Mouse (Mus musculus): ENCODE results near the gene Mad2l2.
"Not testable (repeated sequence)": the region's sequence is repeated elsewhere in the genome, so short reads cannot be mapped to it uniquely, and the experiment has no call there.

The Mad2l2 gene

DNA sequence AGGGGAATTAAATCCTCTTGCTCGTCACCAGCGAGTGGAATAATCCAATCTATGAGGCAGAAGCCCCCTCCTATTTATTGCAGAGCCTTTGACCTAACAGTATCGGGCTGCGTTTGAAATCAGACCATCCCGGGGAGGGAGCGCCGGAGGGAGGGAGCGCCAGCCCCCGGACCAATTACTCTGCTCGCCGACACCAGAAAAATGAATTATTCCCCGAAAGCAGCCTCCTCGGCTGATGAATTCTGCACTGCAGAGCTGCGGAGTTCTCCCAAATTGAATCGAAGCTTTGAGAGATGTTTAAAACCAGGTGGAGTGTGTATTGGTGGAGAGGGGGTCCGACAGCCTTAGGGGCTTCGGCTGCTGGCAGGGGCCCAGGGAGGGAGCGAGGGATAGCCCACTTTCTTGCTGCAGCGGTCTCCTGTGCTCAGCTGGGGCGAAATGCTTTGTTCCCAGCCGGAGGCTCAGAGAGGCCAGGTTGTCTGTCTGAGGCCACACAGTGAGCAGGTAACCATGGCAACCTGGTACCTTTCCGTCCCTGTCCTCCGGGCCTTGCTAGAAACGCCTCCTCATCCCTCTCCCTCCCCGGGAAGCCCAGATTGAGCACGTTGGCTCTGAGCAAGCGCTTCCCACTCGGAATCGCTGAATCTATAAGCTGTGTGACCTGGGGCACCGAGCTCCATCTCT lies 43.8 kb downstream of the Mad2l2 start:
- no peak for DNase-seq (ENCODE audit: low read depth)

DNA sequence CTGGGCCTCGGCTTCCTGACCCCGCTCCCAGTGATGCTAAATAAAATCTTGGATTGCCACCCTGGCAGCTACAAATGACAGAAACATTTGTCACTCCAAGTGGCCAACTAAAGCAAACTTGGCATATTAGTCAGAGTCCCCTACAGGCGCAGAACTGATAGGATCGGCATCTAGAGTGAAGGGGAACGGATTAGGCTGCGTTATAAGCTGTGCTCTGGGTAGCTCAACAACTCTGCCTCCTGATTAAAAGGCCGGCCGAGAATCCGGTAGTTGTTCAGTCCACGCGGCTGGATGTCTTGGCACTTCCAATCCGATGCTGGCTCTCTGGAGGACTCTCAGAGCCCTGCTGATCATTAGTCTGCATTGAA lies 44.3 kb downstream of the Mad2l2 start:
- no peak for DNase-seq (ENCODE audit: low read depth)

DNA sequence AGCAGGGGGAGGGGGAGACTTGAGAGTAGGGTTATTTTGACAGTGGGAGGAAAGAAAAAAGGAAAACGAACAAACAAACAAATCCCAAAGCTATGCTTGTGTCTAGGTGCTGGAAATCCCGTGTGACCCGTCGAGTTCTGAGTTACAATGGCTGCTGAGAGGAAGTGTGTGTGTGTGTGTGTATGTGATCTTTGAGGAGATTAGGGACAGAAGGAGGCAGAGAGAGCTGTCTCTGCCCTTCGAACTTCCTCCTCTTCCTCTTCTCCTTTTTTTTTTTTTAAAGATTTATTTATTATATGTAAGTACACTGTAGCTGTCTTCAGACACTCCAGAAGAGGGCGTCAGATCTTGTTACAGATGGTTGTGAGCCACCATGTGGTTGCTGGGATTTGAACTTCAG lies 46.4 kb downstream of the Mad2l2 start:
- not testable (repeated sequence) for DNase-seq (ENCODE audit: low read depth)

DNA sequence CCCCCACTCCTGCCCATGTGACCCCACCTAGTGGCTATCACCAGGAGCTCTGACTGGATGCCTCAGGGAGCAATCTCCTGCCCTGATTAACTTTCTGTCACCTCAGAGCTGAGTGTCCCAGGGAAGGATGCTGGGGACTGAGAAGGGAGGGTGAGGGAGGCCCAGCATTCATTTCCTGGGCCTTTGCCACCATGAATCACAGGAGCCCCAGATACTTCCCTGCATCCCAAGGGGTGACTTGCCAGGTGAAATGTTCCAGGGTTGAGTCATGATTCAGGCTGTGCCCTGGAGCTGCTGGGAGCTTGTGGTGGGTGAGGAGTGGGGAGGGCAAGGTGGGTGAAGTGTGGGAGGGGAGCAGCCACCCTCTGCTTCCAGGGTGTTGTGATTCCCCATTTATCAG lies 47.5 kb downstream of the Mad2l2 start:
- no peak for DNase-seq (ENCODE audit: low read depth)

DNA sequence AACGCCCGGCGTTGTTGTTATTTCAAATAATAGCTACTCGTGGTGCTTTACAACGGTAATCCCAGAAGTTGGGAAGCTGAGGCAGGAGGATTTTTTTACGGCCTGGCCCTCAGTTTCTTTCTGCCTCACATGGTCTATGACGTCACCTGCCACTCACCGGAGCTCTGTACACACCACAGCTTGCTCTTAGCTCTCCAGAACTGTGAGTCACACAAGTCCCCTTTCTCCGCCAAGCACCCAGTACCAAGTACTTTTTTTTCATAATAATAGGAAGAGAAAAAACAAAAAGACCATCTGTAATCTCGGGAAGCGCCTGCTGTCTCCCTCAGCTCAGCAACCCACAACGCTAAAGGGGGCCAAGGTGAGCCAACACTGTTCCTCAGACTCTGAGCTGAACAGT lies 51.3 kb downstream of the Mad2l2 start:
- DNase-seq (ENCODE audit: low read depth) = no peak

- DNase-seq (ENCODE audit: low read depth) = no peak
Measured at GRCm38 (mm10) chr4:148182363-148182762, 52.2 kb downstream of the Mad2l2 start.

DNA sequence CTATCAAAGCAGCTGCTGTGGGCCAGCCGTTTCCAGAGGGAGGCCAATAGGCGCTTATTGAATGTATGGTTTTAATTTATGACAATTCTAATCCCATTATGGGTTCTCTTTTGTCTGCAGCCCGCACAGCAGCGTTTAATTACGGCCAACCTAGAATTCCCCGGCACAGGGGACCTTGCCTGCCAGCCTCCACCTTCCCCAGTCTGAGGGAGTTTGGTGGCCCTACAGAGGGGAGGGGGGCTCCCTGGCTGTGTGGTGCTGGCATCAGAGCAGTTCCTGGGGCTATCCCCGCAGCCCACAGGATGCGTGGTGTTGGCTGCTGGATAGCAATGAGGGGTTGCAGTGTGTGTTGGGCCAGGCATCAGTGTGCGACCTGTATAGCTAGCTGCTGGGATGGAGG lies 54.4 kb downstream of the Mad2l2 start:
- no peak for DNase-seq (ENCODE audit: low read depth)

DNA sequence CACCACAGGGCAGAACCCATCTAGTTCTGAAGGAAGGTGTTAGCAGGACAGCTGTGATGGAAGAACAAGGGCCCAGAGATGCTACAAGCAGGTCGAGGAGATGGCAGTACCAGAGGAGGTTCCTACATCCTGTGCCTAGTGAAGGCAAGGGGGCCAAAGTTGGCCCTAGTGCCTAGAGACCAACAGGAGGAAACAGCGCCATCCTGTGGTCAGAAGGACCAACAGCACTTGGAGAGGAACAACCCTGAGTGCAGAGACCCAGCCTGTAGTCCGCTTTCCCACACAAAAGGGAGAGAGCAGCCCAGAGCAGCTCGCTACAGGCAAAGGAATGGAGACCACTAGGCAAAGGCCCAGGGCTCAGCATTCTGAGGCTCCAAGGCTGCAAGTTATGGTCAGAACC lies 55.6 kb downstream of the Mad2l2 start:
- no peak for DNase-seq (ENCODE audit: low read depth)

DNA sequence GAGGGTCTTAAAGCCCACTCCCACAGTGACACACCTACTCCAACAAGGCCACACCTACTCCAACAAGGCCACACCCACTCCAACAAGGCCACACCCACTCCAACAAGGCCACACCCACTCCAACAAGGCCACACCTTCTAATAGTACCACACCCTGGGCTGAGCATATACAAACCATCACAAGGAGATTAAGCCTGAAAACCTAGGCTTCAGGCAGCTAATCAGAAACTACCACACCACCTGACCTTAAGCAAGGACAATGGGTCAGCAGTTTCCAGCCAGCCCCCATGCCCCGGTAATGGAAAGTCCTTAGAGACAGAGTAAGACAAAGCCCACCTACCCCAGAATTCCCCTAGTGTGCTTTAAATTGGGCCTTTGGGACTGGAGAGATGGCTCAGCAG lies 58.6 kb downstream of the Mad2l2 start:
- DNase-seq (ENCODE audit: low read depth) = not testable (repeated sequence)

- no peak for DNase-seq (ENCODE audit: low read depth)
Measured at GRCm38 (mm10) chr4:148192707-148193245, 62.6 kb downstream of the Mad2l2 start.

- no peak for DNase-seq (ENCODE audit: low read depth)
Measured at GRCm38 (mm10) chr4:148194400-148194799, 64.2 kb downstream of the Mad2l2 start.

Measured in fibroblast of lung, adult 2 months (primary cell).